Mouse (Mus musculus): ENCODE data around the gene Dll1.
A peak's percentile ranks its signal among the peaks of the same experiment; 100 is the strongest.

Gene Dll1

DNA sequence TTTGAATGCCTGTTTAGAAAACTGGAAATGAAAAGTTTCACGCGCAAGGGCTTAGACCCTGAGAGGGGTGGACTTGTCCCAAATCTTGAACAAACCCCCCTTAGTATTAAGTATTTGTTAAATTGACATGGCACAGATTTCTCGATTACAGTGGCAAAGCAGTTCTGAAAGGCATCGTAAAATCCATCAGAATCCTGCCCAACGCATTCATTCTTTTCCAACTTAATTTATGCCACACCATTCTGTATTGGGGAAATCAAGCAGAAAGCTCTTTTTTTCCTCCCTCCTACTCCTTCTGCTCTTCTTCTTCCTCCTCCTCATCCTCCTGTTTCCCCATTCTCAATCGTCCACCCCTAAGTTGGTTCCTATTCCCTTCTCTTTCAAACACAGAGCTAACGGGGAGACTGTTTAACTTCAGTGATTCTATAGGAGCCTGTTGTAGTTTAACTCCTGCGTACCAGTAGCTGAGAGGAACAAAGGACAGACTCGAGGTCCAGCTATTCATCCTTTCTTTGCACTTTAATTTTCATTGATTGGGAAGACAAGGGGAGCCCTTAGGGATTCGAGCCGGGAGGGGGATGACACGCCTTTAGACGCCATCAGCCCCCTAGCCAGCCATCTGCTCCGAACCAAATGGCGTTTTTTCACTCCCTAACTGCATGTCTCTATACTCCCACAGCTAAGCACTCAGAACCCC lies 1.9 kb upstream of the Dll1 start:
- DNase-seq (ENCODE audit: low spot score) = no peak

DNA sequence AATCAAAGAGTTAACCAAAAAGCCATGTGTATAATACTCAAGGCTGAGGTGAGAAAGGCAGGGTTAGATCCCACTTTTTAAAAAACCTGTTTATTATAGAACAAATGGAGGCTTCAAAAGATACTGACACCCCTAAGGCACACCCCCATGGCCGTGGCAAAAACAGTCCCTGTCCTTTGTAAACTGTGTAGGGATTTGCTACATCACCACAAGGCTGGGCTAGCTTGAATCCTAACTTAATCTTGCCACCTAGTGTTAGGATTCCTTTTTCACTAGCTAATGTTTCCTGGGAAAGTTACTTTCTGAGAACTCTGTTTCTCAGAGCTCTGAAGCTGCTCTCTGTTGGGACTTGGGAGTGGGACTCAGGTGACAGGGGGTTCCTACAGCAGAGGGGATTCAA lies 1.2 kb upstream of the Dll1 start:
- DNase-seq (ENCODE audit: low spot score) = peak; percentile 26

DNA sequence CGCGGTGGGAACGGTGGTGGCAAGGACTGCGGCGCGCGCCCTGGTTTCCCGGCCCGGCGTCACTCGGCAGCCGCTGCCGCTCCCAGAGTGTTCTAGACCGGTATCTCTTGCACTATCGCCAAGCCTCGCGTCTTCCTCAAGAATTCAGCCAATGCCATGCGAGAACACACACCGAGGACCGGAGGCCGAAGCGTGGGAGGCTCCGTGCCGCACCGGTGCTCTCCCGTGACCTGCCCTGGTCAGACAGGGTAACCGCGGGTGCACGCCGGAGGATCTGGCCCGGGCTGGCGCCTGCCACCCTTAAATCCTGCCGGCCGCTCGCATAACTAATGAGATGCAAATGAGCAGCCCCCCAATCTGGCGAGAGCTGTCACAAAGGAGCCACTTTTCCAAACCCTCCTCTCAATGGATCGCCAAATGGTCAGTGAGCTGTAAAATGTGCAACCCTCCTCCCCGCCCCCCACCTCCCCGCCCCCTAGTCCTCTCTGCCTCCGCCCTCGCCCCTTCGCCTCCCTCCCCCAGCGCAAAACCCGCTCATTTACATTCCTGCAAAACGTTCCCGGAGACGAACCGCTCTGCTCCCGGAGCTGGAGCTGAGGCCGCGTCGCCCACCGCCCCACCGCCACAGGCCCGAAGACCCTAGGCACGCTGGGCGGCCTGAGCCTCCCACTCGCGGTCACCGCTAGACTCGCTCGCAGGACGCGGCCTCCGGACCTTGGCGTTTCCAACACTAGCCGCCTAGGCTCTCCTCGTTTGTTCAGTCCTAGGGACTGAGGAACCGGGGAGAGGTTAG lies 775 bp downstream of the Dll1 start:
- DNase-seq (ENCODE audit: low spot score) = peak; percentile 61

DNA sequence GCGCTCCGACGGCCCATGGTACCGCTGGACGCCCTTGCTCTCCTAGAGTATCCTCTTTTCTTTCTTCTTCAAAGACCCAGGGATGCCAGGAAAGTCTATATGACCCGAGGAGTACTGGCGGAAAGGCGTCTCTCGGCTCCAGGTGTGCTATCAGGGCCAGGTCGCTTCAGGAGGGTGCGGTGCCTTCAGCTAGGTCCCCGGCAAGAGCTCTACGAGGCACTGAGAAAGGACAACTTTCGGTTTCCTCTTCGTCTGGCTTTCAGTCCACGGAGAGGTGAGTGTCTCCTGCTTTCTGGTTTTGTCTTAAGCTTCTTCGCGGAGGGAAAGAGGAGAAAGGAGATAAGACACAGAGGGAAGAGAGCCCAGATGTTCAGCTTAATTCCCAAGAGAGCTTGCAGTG lies 1.4 kb downstream of the Dll1 start:
- DNase-seq (ENCODE audit: low spot score) = peak; percentile 17

DNA sequence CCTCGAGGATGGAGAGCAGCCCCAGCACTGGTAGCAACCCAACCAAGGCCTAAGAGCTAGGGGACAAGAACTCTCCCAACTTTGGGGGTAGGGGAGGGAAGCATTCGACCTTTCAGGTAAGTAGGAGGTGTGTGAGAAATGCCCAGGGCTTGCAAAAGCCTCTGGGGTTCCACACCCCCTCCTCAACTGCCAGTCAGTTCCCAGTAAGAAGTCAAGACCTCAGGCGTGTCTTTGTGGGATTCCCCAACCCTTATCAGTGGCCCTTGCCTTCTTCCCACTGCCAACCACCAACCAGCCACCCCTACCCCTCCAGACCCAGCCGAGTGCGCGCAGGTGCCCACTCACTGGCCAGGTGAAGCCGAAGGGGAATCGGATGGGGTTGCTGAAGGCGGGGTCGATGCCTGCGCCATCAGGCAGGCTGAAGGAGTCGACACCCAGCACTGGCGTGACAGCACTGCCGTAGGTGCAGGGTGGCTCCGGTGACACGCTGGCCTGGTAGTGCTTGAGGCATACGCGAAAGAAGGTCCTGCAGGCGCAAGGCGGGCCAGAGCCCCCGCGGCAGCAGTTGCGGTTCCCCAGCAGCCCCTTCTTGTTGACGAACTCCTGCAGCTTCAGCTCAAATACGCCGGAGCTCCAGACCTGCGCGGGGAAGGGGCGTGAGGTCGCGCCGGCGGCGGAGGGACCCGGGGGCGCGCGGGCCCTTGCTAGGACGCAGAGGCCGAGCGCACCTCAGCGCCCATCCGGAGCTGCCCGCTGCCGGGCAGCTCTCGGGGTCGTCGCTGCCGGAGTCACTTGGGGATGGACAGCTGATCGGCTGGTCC lies 2.1 kb downstream of the Dll1 start:
- DNase-seq (ENCODE audit: low spot score) = peak; percentile 11

DNA sequence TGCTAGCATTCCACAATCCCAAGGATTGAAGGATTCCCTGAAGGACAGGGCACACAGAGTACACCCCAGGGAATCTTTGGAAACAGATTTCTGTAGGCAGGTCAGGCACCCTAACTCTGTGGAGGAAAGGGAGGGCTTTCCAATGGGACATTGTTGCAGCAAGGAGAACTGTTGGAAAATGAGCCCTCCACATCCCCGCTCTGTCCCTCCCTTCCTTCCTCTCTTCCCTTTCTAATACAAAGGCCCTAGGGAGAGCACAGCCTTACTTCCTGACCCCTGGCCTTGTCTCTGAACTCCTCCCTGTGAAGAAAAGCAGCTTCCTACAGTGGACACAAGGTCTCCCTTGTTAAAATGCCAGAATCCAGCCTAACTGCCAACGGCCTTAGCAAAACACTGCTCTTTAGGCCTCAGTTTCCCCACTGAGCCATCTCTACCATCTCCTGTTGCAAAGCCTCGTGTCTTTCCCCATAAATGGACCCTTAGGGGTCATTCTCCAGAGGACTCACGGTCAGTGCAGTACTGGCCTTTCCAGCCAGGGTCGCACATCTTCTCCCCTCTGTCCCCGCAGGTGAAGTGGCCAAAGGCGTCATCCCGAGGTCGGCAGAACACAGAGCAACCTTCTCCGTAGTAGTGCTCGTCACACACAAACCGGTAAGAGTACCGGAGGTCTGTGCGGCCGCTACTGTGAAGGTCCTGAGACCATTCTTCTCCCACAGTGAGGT lies 3.6 kb downstream of the Dll1 start:
- DNase-seq (ENCODE audit: low spot score) = no peak

DNA sequence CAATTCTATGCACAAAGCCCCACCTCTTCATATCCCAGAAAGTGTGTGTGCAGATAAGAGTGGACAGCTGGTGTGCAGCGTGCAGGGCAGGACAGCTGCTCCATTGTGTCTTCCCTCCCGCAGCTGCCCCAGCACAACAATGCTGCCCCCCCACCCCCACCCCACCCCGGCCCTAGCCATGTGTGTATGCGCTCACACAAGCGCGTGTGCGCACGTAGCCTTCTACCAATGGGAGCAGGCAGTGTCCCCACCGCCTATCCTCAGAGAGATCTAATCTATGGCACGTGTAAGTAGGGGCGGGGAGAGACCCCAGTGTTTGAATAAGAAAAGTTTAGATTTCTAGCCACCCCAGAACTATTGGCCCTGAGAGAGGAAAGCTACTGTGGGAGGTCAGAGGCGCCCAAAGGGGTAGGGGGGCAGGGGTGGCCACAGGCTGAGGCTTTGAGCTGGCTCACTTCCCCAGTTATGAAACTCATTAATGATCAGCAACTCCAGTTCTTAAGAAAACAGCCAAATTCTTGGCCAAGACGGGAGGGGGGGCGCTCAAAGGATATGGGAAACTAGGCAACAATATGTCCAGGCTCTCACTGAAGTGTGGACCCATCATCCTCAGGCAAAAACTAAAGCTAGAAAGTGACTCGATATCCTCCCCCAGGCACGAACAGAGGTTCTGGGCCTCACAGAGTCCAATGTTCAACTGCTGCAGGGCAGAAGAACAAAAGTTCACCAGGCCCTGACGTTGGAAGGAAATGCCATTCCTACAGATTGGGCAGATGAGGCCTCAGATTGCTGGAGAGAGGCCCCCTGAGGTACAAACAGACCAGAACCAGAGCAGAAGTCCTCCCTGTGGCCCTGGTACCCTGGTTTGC lies 4.5 kb downstream of the Dll1 start:
- DNase-seq (ENCODE audit: low spot score) = no peak

DNA sequence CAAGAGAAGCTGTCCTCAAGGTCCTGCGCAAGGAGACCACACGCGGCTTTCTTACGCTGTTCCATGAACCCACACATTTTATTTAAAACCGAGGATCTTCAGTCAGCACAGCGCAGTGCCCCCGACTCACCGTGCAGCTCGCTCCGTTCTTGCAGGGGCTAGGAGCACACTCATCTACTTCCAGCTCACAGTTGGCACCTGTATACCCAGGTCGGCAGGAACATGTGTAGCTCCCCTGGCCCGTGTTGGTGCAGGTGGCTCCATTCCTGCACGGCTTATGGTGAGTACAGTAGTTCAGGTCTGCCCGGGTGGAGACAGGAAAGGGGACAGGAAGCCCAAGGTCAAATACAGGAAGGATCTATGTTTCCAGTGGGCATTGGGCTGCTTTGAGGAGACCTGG lies 6.3 kb downstream of the Dll1 start:
- no peak for DNase-seq (ENCODE audit: low spot score)

DNA sequence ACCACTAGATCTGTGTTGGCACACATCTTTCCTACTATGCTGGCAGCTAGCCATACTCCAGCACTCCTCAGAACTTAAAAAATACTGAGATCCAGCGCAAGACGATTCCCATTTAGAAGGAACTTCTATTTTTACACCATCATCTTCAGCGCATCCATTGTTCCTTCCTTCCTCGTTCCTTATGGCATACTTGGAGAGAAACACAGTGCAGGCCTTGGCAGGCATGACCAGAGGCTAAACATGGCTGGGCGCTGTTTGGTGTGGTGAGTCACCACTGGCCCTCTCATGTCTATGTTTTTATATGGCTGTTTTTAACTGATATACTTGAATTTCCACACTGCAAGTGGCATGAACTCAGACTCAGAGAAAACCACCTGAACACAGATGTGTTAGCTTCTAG lies 11.0 kb downstream of the Dll1 start:
- peak; percentile 77 for DNase-seq (ENCODE audit: low spot score)

DNA sequence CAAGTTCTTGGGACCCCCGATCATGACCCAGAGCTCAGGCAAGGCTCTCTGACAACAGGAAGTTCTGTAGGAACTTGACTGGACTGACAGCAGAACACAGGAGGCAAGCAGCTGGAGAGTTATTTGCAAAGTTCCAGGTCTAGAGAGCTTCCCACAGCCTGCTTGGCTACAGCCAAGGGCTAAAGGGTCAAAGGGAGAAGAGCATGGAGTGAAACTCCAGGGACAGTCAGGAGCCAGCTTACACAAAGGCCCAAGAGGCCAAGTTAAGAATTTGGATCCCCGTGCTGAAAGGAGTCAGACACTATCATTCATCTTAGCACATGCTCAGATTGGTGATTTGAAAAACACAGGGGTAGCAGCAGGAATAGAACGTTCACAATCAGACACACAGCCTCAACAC lies 13.0 kb downstream of the Dll1 start:
- no peak for DNase-seq (ENCODE audit: low spot score)

DNA sequence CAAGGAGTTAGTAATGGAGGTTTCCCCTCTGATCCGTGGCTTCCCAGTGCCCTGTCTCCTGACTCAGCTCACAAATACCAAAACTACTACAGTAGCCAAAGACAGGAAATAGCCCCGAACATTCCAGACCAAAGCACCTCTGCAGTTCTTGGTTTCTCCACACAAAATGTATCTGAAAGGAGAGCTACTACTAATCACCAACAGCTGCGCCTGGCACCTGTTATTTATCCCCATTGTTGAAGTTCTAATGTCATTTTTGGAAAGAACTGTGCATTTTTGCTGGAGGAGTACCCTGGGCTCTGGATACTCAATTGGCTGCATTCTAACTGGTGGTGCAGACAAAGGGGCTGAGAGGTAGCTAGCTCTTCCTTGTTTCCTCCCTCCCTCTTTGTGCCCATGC lies 19.6 kb downstream of the Dll1 start:
- DNase-seq (ENCODE audit: low spot score) = no peak

DNA sequence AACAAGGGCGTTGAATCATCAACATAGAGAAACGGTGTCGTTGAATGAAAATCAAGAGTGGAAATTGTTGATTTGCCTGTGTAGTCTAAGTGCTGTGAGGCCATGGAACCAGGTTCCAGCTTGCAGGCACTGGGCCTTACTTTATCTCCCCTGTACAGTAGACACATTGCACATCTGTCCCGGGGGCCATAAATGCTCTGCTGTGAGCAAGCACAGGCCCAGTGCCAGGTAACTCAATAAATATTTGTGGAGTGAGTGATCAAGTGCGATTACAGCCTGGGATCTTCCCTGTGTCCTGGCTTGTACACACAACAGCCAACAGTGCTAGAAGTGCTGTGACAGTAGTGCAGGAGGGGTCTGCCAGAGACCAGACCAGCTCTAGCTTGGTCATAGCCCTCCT lies 20.1 kb downstream of the Dll1 start:
- DNase-seq (ENCODE audit: low spot score) = peak; percentile 56

DNA sequence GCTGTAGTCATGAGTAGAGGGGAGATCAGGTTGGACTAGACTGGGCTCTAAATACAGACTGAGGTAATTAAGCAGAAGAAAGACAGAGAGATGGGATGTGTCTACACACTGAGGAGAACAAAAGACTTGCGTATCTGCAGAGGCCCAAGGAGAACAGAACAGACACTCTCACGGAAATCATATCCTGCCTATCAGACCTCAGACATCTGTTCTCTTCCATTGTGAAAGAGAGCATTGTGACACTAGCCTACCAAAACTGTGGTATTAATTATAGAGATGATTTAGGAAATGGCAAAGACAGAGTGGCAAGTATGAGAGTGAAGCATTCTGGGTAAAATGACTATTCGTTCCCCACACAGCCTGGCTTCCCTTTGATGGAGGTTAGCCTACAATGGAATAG lies 21.6 kb downstream of the Dll1 start:
- DNase-seq (ENCODE audit: low spot score) = no peak

DNA sequence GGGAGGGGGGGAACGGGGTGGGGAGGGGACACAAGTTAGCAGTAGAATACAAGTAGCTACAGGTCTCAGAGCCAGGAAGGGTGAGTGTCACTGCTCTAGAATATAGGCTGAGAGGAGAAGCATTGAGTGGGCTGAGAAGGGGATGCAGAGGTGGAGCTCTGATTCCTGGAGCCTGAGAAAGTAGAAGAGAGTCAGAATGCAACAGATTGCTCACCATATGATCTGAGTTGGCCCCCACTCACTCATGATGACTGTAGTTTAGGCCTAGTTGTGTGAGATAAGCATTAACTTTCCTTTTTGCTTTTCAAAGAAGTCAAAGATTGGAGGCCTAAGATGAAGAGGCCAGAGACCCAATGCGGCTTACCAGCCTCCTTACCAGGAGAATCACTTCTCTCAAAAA lies 22.7 kb downstream of the Dll1 start:
- no peak for DNase-seq (ENCODE audit: low spot score)

DNA sequence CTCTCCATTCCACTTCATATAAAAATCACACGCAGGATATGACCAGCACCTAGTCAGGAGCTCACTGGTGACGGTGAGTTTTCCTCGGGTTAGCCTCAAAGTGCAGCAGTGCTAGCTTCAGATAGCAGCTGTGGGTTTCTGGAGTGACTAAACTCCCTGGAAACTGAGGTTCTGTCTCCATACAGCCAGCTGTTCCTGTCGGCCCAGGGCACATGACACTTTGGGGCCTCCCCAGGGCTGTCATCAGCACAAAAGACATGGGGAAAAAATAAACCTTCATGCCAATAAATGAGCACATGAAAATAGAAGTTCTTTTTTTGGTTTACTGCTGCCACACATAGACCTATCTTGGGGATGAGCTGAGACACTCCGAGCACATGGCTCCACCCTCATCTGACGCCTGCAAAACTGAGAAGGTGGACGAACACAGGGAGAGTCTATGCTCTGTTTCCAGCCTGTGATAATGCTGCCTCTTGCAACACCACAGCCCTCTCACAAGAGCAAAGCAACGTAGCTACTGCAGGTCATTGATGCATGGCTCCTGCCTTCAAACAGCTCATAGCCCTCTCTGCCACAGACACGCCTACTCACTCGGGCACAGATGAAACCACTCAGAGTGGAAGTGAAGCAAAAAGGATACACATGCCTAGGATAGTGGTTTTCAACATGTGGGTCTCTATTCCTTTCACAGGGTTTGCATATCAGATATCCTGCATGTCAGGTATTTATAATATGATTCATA lies 23.6 kb downstream of the Dll1 start:
- DNase-seq (ENCODE audit: low spot score) = no peak

DNA sequence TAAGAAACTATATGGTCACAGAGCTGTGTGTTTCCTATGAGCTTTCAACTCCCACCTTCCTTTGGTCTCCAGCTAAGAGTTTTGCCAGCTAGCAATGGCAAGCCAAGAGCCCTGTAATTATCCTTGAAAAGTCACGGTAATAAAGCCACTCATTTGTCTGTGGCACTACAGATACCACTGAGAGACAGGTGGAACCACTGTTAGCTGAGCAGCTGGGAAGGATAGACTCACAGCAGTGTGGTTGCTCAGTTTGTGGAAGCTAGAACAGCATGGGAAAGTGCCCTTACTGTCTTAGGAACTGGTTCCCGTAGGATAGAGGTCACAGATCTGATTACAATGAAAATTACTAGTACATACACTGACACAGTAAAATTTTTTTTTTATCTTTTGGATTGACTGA lies 26.5 kb downstream of the Dll1 start:
- DNase-seq (ENCODE audit: low spot score) = no peak

DNA sequence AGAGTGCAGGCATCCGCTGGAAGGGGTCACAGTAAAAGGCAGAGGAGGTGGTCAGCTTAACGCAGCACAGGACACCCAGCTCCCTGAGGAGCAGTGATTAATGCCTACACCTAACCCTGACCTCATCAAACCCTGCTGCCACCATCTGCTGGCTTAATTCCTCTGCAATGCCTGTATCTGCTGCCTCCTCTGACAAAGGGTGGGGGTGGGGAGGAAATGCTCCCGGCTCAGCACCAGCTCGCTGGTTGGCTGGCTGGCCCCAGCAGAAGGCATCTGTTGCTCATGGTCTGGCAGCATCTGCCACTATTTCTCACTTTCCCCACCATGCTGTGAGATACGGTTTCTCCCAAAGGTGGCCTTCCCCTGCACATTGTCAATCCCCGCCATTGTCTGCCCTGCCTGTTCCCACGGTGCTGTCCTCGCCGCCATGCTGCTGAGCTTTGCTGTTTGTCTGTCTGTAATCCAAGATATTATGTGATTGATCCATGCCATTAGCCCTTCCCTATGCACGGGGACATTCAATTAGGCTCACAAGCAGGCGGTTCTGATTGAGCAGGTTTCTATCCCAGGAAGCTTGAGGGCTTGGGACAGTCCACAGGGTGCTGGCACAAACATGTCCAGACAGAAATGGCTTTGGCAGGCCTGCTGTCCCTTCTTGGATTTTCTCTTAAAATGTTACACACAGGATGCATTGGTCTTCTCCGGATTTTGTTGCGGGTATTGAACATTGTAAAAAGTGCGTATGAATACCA lies 33.4 kb downstream of the Dll1 start:
- no peak for DNase-seq (ENCODE audit: low spot score)

DNA sequence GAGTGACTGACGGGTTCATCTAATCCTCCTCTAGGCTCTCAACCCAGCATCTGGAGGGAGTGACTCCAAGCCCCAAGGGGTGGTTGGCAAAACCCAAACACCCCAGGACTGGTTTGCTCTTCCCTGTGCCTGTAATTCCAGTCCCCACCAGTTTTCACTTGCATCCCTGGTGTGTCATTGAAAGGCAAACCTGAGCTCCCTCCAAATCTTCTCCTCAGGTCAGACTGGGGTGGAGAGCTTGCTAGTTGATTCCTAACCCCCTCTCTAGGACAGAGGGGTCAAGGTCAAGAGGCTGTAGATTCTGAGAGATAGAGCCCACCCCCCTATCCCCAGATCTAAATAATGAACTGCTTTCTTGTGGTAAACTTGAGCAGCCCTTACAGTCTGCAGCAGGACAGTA lies 38.8 kb downstream of the Dll1 start:
- DNase-seq (ENCODE audit: low spot score) = no peak

DNA sequence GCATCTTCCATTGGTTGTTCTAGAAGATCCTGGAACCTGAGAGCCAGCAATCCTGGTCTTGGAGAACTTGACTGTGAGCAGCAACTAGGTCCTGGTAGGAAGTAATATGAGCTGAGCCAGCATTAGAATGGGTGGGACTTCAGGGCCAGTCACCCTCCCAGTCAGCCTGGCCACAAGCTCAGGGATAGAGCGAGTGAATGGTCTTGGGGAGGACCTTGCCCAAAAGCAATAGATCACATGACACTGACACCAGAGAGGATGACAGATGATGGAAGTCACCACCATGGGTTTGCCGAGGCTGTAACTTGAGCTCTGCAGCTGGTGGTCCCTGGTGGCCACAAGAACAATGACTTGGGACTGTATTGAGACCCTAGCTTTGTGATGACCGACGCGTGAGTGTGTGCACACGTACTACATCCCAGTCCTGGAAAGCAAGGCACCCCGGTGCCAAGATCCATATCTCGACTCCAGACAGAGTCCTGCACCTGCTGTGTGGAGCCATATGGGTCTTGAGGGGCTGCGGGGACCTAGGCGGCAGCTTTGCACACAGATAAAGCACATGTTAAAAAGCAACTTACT lies 46.8 kb downstream of the Dll1 start:
- DNase-seq (ENCODE audit: low spot score) = no peak
